Mouse (Mus musculus) urinary bladder, postnatal 14 days (tissue): ENCODE results near the gene Tcf7.

Experiments used
- DNase-seq: peaks from one replicate; pipeline ENCODE4 v3.0.0; 2021; ENCODE audit warnings: low spot score

Gene Tcf7

GRCm38 (mm10) chr11:52267271-52267670 lies 15.5 kb downstream of the Tcf7 start:
- no peak for DNase-seq

DNA sequence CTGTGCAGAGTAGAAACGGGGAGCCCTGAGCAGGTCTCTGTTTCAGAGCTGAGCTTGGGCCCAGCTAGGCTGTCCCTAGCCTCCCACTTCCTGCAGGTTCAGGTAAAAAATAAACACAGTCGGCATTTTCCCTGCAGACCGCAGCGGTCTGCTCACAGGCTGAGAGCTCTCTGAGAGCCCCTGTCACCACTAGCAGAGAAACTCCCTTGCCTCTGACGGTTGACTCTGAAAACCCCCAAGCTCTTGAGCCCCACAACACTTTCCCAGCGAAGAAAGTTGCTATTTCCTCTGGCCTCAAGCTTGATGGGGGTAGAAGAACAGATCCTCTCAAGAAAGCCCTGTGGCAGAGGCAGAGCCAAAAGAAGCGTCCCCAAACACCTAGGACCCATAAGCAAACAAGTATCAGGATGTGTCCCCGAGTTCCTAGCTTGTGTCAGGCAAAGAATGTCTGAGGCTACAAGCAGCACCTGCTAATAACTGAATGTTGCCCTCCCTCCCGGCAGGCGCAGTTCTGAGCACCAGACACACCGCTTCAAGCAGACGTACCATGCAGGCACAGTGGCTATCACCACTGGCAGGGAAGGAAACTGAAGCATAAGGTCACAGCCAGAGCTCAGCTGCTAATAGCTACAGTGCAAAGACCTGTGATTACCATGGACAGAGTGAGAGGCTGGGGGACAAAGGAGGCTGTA lies 17.1 kb downstream of the Tcf7 start:
- no peak for DNase-seq

DNA sequence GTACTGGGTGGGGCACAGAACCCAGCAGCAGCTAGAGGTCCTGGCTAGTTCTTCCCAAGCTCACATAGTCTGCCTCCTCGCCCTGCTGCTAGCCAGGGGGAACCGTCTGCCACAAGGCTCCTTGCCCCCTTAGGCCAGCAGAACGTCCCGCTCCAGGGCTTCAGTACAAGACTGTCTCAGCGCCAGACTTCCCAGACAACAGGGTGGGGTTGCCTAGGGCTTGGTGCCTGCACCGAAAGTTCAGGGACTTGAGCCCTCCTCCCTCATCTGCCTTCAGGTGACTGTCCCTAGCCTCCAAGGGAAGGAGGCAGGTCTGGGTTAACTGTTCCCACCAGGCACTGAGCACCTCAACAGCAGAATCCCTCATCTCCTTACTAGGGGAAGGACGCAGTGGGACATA lies 17.9 kb downstream of the Tcf7 start:
- no peak for DNase-seq

DNA sequence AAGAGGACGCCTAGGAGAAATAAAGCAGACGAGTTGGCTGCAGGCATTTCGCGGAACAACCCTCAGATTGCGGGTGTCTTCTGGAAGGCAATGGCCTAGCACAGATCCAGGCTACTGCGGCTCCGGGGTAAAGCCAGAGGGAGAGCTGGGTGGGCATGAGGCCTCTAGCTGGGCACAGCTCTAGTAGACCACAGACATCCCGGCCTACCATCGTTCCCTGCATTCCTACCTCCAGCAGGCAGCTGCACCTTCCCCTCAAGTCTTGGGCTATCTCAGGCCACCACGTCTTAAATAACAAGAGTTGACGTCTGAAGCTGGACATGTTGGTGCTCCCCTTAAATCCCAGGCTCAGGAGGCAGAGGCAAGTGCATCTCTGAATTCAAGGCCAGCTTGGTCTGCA lies 20.5 kb downstream of the Tcf7 start:
- no peak for DNase-seq

DNA sequence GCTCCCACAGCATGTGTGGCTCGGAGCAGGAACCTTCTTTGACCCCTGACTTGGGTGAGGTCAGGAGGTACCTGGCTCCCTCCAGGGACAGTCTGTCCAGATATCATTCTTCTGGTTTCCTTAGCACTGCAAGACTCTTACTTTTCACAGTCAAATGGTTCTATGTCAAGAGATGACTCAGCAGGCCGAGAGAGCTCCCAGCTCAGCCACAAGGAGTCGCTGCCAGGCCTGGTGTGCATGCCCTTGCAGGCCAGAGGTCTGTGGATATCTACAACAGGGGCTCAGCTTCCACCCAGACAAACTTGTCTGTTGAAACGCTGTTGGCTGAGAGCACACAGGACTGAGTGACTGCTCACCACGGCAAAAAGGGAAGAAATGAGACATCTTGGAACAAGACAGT lies 20.9 kb downstream of the Tcf7 start:
- DNase-seq = peak; percentile 79

GRCm38 (mm10) chr11:52260878-52261277 lies 21.9 kb downstream of the Tcf7 start:
- DNase-seq = no peak

GRCm38 (mm10) chr11:52258711-52259110 lies 24.1 kb downstream of the Tcf7 start:
- DNase-seq = no peak

- no peak for DNase-seq
Measured at GRCm38 (mm10) chr11:52257376-52257775, 25.4 kb downstream of the Tcf7 start.

- no peak for DNase-seq
Measured at GRCm38 (mm10) chr11:52255077-52255476, 27.7 kb downstream of the Tcf7 start.

DNA sequence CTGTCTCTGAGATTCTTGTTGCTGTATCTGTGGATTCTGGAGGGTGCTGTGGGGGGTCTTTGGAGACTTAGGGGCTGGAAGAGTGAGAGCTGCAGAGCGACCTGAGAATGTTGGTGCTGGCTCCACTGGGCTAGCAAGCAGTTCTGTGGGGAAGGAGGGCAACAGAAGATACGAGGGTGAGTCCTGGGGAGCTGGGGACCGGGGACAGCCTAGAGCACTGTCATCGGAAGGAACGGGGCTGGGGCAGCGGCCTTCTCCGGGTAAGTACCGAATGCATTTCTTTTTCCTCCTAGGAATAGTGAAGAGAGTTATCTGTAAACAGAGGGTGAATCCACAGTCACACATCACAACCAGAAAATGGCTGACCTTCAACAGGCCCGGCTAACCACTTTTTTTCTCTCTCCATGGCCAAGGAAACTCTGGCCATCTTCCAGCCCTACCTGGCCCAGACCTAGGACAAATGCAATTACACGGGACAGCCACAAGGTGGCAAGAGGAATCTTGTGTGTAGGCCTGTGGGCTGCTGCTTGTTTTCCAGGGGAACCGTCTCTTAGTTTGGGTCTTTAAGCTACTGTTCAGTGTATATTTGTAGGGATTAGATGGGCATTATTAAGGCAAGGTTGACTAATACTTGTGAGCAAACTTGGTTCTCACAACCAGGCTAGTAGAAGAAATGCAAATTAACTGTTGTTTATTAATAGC lies 29.0 kb downstream of the Tcf7 start:
- peak; percentile 68 for DNase-seq

DNA sequence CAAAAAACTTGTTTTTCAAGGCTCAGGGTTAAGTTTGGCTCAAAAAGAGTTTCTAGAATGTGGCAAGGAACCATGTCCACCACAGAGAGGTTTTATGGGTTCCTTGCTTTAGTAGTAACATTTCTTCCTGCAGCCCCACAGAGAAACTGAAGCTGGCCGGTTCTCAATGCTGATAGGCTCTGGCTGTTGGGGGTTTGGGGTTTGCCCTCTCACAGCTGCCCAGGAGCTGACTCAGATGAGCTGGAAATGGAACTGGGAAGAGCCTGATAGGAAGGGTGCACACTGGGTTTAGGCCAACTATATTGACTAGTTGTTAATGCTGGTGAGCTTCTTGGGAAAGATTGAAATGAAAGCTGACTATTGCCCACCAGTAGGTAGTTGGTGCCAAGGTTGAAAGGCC lies 30.1 kb downstream of the Tcf7 start:
- DNase-seq = no peak

DNA sequence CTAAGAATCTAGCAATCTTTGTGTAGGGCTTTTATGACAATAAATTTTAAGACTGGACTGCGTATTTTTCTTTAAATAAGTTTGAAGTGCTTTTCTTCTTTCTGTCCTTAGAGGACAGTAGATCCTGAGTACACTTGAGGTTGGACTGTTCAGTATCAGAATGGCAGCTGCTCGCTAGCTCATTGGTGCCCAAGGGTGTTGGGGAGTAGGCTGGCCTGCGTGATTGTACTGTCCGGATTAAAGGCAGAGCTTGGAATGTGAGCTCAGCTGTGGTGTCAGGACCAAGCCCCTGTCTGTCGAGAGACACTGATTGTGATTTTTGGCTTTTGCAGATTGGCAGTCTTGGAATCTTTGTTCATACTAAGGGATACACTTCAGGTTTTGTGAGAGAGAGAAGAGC lies 31.0 kb downstream of the Tcf7 start:
- DNase-seq = no peak

GRCm38 (mm10) chr11:52249452-52249851 lies 33.4 kb downstream of the Tcf7 start:
- DNase-seq = no peak

DNA sequence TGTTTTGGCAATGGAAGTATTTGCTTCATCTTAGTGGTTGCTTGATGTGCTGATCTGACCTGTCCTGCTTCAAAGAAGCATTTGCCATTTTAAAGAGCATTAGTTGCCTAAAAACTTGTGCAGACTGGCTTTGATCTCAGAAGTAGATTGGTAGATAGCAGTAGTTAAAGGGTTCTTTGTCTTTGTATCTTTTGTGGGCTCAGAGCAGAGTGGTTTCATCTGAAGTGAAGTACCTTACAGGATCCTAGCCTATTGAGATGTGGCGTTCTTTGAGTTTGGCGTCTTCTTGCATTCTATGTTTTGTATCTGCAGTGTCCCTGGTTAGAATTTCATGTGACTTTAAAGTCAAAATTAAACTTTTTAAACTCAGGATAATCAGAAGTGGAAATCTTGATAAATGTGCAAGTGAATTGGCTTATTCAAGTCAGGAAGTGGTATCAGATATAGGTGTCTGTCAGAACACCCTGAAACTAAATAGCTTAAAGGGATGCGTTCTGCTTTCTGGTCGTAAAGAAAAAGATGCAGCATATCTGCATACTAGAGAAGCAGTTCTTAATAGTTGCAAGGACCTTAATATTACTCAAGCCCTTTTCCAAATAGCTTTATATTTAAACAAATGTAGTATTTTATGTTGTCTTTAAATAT lies 41.8 kb downstream of the Tcf7 start:
- DNase-seq = no peak

- DNase-seq = no peak
Measured at GRCm38 (mm10) chr11:52234509-52234908, 48.3 kb downstream of the Tcf7 start.

- DNase-seq = no peak
Measured at GRCm38 (mm10) chr11:52233906-52234305, 48.9 kb downstream of the Tcf7 start.

DNA sequence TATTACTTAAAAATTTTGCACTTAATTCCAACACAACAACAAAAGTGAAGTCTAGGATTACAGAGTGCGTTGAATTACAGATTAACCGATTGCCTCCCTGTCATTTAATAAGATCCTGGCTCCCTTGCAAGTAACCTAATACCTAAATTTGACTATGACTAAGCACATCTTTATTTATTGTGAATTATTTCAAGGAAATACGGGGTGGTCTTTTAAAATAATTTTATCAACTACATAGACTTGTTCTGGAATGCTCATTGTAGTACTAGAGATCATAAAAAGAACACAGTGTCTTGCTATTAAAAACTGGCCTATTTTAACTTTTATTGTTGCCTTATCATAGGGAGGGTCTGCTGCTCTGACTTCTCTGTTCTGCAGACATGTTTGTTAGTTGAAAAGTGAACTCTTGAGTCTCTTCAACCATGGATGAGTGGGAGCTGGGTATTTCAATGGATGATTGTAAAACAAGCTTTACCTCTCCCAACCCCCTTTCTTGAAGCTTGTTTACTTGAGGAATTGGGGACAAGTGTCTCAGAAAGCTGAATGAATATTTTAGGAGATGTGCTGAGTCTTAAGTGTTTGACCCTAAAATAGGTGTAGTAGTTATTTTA lies 49.7 kb downstream of the Tcf7 start:
- DNase-seq = no peak

GRCm38 (mm10) chr11:52231606-52232541 lies 50.9 kb downstream of the Tcf7 start, which contains the start of gene Skp1a:
Gene Skp1a, plus strand, starts transcription at chr11:52231995.
- DNase-seq = peak; percentile 93

DNA sequence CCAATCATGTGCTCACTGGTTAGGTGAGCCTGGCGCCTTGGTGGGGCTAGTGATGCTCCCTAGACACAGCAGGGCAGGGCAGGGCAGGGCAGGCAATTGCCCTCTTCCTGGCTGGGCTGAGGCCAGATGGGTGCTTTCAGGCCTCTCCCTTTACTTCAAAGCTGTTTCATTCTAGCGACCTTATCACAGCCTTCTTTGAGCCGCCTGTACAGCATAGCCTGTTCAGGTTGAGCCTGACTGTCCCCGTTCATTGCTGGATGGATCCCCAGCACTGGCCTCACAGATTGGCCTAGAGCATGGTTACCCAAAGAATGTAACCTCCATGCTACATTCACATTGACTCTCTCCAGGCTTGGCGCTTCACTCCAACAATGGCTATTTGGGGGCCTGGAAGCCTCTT lies 52.1 kb downstream of the Tcf7 start:
- DNase-seq = no peak

GRCm38 (mm10) chr11:52228722-52229448 lies 53.9 kb downstream of the Tcf7 start:
- DNase-seq = no peak
